Mouse (Mus musculus): ENCODE results near the gene Rgs3.

Rgs3 gene

DNA sequence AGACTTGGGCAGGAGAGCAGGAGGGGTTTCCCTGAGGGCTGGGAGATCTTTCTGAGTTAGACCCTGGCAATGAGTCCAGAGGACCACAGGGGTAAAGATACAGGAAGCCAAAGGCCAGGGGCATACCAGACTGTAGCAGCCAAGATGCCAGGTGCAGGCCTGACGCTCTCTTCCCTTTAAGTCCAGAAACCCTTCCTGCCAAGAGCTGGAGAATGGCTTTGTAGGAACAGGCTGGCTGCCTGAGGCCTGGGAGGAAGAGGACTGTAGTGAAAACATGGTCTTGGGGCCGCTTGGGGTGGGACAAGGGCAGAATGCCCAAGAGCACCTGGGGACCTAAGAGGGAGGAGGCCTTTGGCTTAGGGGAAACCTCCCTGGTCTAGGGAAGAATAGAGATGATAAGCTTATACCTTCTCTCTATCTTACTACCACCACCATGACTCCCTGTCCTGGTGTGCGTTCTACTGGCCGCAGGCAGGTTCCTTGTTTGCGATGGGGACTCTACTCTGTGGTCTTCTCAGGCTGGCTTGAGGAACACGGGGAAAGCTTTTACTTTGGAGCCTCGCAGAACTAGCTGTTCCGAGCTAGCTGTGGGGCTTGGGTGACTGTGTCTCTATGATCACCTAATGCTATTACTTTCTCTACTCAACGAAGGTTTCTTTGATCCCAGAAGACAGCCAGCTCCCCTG, 46.4 kb downstream of the Rgs3 start:
- no peak for DNase-seq (ENCODE audit: low spot score)

DNA sequence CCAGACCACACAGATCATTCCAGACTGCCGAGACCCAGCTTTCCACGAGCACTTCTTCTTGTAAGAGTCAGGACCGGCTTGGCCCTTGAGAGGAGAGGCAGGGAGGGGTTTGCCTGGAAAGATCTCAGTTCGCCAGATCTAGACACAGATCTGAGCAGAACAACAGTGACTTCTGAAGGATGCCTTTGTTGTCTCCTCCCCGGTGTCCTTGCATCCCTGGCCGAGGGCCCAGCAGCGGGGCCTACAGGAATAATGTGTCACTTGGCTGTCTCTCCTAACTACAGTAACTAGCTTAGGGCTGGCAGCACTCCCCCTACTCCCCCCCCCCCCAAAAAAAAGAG, 46.9 kb downstream of the Rgs3 start:
- DNase-seq (ENCODE audit: low spot score), result no peak

- no peak for DNase-seq (ENCODE audit: low spot score)
Measured at GRCm38 (mm10) chr4:62606905-62607304, 47.3 kb downstream of the Rgs3 start.

GRCm38 (mm10) chr4:62607345-62607744, 47.7 kb downstream of the Rgs3 start:
- DNase-seq (ENCODE audit: low spot score), result no peak

DNA sequence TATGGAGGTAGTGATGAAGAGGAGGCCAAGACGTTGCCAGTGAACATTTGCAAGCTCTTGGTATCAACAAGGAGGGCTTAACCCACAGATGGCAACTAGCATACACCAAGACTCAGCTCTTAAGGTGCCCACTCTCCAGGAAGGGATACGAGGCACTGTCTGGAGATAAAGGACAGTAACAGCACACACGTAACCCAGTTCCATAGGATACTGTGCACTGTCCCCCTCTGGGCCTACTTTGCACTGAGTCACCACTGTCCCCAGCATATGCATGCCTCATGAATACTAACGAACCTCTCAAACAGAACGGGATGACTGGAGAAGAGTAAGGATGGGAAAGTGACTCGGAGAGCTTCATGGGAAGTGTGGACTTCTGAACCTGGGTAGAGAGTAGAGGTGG, 48.2 kb downstream of the Rgs3 start:
- DNase-seq (ENCODE audit: low spot score), result no peak

DNA sequence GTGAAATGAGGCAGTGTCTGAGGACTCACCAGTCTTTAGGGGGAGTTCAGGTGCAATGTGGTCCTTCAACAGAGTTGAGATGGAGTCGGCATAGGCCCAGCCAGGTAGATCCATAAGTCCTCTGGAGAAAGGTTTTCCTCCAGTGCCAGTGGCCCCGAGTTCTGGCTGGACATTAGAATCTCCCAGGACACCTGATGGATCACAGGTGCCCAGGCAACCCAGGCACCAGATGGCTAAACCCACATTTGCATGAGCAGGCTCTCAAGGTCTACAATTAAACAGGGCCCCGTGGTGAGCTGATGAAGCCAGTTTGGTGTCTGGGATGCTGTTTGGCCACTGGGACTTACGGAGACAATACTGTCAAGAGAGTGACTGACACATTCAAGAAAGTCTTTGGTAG, 49.7 kb downstream of the Rgs3 start:
- DNase-seq (ENCODE audit: low spot score), result no peak

- DNase-seq (ENCODE audit: low spot score), result no peak
Measured at GRCm38 (mm10) chr4:62610142-62610675, 50.6 kb downstream of the Rgs3 start.

- no peak for DNase-seq (ENCODE audit: low spot score)
Measured at GRCm38 (mm10) chr4:62612601-62613501, 53.2 kb downstream of the Rgs3 start.

DNA sequence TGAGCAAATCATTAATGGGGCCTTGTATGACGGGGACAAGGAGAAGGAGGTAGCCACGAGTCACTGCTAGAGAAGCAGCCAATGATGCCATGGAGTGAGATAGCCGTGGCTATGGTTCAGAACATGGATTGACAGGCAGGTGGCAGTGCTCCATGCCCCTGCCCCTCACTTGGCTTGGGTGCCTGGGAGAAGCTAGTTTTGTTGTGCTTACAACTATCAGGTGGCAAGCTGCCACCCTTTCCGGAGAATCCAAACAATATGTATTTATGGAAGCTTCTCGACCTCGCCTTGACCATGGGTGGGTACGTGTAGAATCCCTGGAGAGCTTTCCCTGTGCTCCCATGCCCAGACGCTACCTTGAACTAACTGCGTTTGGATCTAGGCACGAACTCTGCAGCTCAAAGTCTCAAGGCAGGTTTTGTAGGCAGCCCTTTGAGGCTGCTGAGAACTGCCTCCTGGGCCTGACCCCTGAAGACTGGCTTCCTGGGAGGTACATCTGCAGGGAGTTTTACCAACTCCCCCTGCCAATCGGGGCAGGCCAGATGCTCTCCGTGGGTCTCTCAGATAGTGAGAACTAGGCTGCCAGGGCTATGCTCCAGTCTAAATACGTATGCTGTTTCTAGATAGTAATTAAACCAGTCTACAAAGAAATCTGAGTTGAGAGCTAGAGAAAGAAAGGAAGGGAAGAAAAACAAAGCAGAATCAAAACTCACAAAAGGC, 54.2 kb downstream of the Rgs3 start:
- no peak for DNase-seq (ENCODE audit: low spot score)

GRCm38 (mm10) chr4:62617856-62618440, 58.3 kb downstream of the Rgs3 start:
- DNase-seq (ENCODE audit: low spot score), result no peak

DNA sequence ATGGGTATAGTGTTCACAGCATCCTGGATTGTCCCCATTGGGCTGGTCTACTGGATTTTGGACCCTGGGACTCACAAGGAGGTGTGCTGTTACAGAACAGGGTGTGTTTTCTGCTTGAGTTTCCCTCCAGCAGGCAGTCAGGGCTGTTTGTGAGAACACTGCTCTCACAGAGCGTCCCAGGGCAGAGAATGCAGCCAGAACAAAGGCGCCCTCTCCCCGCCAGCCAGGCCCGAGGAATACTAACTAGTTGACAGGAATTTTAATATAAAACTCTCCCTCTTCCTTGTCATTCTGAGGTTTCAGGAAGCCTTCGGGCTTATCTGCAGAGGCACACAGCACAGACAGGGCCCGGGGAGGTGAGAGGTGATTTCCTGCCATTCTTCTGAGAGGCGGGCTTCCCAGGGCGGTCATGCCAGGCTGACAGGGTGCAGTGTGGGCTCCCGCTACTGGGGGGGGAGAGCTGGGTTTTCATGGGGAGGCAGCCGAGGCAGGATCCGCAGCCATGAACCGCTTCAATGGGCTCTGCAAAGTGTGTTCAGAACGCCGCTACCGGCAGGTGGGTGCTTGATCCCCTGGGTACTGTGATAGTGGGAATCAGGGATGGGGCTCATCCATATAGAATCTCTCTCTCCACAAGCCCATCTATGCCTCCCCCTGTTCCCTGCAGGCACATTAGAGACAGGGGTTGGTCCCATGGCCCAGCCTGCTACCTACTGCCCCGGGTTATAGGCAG, 59.8 kb downstream of the Rgs3 start:
- no peak for DNase-seq (ENCODE audit: low spot score)

- no peak for DNase-seq (ENCODE audit: low spot score)
Measured at GRCm38 (mm10) chr4:62619965-62620244, 60.3 kb downstream of the Rgs3 start.

DNA sequence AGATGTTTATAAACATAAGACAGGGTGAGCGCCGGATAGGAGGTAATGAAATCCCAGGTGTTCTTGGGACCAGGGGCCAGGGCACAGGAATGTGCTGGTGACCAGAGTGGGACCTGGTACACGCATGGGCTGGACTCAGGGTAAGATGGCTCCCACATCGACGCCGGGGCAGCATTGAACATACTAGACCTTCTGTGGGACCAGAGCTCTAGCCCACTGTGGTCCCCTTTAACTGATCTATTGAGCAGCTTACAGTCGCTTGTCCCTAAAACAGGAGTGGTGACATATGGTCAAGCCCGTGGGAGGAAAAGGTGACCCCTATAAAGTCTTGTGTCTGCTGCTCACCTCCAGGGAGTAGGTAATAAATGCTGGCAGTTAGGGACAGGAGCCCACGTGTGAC, 61.5 kb downstream of the Rgs3 start:
- no peak for DNase-seq (ENCODE audit: low spot score)

- no peak for DNase-seq (ENCODE audit: low spot score)
Measured at GRCm38 (mm10) chr4:62621880-62622675, 62.4 kb downstream of the Rgs3 start.

- no peak for DNase-seq (ENCODE audit: low spot score)
Measured at GRCm38 (mm10) chr4:62623251-62624015, 63.8 kb downstream of the Rgs3 start.

DNA sequence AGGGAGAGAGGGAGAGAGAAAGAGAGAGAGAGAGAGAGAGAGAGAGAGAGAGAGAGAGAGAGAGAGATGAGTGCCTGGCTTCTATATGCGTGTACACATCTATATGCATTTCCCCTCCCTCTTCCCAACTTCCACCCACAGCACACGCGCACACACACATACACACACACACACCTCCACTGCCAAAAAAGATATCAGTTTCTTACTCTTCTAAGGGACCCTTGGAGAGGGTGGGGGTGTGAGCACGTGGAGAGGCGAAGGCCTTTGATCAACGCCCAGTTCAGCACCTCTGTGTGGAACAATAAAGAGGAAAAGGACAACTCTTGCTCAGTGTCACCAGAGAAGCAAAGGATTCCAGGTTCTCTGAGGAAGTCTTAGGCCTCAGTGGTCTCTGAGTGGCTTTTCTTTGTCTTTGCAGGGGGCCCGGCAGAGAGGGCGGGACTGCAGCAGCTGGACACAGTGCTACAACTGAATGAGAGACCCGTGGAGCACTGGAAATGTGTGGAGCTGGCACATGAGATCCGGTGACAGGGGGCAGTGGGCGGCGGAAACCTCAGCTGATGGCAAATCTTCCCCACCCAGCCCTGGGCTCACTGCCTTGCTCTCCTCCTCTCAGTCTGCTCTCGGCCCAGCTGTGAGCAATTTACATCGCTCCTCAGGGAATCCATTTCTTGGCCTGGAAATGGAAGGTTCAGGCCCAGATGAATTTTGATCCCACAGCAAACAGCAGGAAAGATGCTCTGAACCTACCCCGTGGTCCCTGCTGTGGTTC, 65.2 kb downstream of the Rgs3 start:
- DNase-seq (ENCODE audit: low spot score), result peak; percentile 60

DNA sequence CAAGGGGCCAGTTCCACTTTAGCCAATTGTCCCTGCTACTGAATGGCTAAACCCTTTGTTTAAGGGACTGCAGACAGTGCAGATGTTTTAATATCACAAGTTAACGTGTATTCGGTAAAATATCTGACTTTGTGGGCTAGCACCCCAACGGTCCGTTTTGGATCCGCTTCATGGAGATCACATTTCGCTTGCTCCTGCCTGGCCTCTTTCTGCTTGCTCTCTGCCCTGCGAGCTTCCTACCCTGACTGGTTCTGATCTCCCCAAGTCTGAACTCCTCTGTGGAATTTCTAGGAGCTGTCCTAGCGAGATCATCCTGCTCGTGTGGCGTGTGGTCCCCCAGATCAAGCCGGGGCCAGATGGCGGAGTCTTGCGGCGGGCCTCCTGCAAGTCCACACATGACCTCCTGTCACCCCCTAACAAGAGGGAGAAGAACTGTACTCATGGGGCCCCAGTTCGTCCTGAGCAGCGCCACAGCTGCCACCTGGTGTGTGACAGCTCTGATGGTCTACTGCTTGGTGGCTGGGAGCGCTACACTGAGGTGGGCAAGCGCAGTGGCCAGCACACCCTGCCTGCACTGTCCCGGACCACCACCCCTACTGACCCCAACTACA, 65.9 kb downstream of the Rgs3 start:
- no peak for DNase-seq (ENCODE audit: low spot score)

DNA sequence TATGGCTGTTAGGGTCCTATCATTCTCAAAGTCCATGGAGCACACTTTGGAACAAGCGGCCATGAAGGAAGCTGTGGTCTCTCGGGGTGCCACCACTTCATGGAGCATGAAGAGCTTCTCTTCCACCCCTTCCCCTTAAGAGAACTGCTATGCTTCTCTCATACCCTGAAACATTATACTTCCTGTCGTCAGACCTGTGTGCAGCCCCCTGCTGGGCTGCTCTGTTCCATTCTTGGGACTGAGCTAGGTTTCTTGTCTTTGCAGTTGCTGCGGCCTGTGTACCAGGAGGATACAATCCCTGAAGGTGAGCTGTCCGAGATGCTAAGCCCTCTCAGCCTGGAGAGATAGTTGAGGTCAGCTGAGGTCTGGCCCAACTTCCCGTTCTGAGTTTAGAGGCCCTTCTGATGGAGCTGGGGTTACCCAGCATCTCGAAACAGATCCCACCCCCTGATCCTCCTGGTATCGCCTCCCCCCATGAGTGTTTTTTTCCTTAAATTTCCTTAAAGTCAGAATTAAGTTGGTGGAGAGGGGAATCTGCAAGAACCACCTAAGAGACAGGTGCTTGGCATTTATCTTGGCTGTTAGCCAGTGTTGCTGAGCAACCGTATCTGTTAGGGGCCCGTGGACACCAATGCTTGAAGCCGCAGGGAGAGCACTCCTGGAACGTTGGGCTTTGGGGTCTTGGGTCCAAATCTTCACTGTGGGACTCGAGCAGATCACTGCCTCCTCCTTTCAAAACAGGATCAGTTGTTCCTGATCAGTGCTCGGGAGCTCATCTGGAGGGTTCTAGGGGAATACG, 66.8 kb downstream of the Rgs3 start:
- DNase-seq (ENCODE audit: low spot score), result no peak

Measured in embryo, embryonic 10 days (tissue).